Mouse (Mus musculus) kidney, embryonic 14.5 days (tissue): Measurements from ENCODE around the gene Zfp688. TPM values are rescaled to one million over a fixed set of nuclear protein-coding genes. Genes with fewer than 3 reads are reported as not detected.
"Not testable (repeated sequence)": the region's sequence is repeated elsewhere in the genome, so short reads cannot be mapped to it uniquely, and the experiment has no call there.

ENCODE experiments used
- ATAC-seq: fragments of 200-750 bp; cut with Nextera tagmentation; 2 replicates; pipeline ENCODE4 v1.8.0; 2017; ENCODE audit warnings: moderate number of reproducible peaks, mild to moderate bottlenecking, moderate TSS enrichment, moderate library complexity; ENCODE audit not compliant: low FRiP score, low TSS enrichment
- H3K27ac ChIP-seq: fragments of 300-500 bp; sonication (generic); 2 replicates; pipeline ENCODE4 v1.5.1; 2014; ENCODE audit warnings: low read depth, mild to moderate bottlenecking, low read length, moderate library complexity, mixed read lengths
- H3K27me3 ChIP-seq: fragments of 300-500 bp; sonication (generic); 2 replicates; pipeline ENCODE4 v1.6.1; 2014; ENCODE audit warnings: mild to moderate bottlenecking, low read length; ENCODE audit not compliant: control insufficient read depth, insufficient read depth
- H3K36me3 ChIP-seq: fragments of 300-500 bp; sonication (generic); 2 replicates; pipeline ENCODE4 v1.6.1; 2014; ENCODE audit warnings: low read length, mixed read lengths; ENCODE audit not compliant: control insufficient read depth, insufficient read depth
- H3K4me1 ChIP-seq: fragments of 300-500 bp; sonication (generic); 2 replicates; pipeline ENCODE4 v1.6.1; 2014; ENCODE audit warnings: low read length, mixed read lengths; ENCODE audit not compliant: control insufficient read depth, insufficient read depth
- H3K4me2 ChIP-seq: fragments of 300-500 bp; sonication (generic); replicated peaks from 2 replicates; pipeline ENCODE4 v1.6.1; 2014; ENCODE audit warnings: low read depth, mild to moderate bottlenecking, low read length
- H3K4me3 ChIP-seq: fragments of 300-500 bp; sonication (generic); 2 replicates; pipeline ENCODE4 v1.5.1; 2014; ENCODE audit warnings: mild to moderate bottlenecking, low read length
- H3K9ac ChIP-seq: fragments of 300-500 bp; sonication (generic); 2 replicates; pipeline ENCODE4 v1.6.1; 2014; ENCODE audit warnings: low read depth, mild to moderate bottlenecking, low read length, moderate library complexity
- H3K9me3 ChIP-seq: fragments of 300-500 bp; sonication (generic); 2 replicates; pipeline ENCODE4 v1.6.1; 2016; ENCODE audit warnings: low read length; ENCODE audit not compliant: control insufficient read depth
- whole genome bisulfite sequencing: fragments of 180-500 bp; shearing (Covaris S2); extraction: QIAGEN DNeasy Blood & Tissue Kit; methylation state at CpG from one replicate; pipeline ENCODE4 v1.1.7; 2014; 5-methylcytosine and 5-hydroxymethylcytosine counted together
- polyA plus RNA-seq: library from polyadenylated mRNA; unstranded; fragments of >200 nt; fragmentation: Nextera tagmentation; extraction: Ambion mirVana; gene quantifications from 2 replicates; pipeline ENCODE4 v1.2.1, GENCODE M21; 2014

Zfp688 gene
- 26.8 and 27.6 TPM in 2 replicates for polyA plus RNA-seq

DNA sequence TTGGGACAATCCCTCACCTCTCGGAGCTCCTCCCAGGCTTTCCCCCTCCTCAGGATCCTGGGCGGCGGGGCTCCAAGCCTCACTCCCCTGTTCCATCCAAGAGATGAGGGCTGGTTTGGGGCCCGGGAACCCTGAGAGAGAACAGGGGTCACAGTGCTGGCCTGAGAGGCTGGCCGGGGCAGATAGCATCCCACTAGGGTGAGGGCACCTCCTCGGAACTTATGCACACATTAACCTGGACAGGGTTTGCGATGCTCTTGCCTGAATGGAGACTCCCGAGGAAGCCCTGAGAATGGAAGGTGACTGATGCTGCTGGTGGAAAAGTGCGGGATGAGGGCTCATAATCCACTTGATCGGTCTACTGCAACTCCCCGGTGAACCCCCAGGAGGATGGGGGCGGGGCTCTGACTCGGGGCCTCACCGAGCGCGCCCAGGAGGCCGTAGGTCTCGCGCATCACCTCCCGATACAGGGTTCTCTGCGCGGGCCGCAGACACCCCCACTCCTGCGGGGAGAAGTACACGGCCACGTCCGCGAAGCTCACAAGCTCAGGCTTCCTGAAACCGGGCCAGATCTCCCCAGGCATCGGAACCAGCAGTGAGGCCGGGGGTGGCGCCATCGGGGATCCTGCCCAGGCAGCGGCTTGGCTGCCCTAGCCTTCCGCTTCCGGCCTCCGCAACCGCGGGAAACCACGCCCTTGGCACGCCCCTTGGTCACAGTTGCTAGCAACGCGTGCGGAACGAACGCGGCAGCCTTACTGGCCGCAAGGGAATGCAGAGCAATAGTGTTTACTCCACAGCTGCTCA lies at the start of gene Zfp688:
Zfp688 (minus strand) TSS at position 681 of the 804 bp plus-strand sequence.
- peak within 1 kb of the TSS; percentile 82 for H3K4me3 ChIP-seq
- peaks cover 8% of the 10 kb centered on the region; the same call in 1 of the 2 replicates for H3K4me1 ChIP-seq
- H3K4me2 ChIP-seq = peak within 1 kb of the TSS; percentile 74
- ATAC-seq = peak; percentile 95
- H3K36me3 ChIP-seq = peaks cover 9% of the 10 kb centered on the region; the same call in 1 of the 2 replicates
- H3K9me3 ChIP-seq = no peaks in the 10 kb centered on the region
- H3K9ac ChIP-seq = peak within 1 kb of the TSS; percentile 87
- peak within 1 kb of the TSS; percentile 12; the same call in 1 of the 2 replicates for H3K27ac ChIP-seq
- 2% methylated on average over 48 of the region's 48 CpGs for WGBS
- H3K27me3 ChIP-seq = peaks cover 9% of the 10 kb centered on the region; the same call in 1 of the 2 replicates

DNA sequence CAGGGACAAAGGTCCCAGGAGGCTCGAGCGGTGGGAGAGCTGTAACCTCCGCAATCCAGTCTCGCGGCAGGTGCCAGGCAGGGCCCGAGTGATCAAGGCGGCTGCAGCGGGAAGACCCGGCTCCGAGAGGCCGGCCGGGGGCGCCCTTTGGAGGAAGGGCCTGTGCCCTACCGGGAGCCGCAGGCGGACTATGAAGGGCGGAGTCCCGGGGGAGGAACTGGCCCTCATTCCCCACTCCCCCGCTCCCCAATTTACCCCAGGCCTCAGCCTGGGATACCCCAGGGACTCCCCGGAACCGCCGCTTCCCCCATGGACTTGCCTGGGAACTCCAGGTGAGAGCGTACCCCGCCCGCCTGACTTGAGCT lies 49.8 kb upstream of the Zfp688 start:
- H3K27ac ChIP-seq = peak overlapping the region; percentile 99
- H3K4me2 ChIP-seq = peak overlapping the region; percentile 83
- H3K27me3 ChIP-seq = no peaks in the 10 kb centered on the region
- peak; percentile 50 for ATAC-seq
- 1% methylated on average over 21 of the region's 25 CpGs for WGBS
- H3K9me3 ChIP-seq = no peaks in the 10 kb centered on the region
- H3K36me3 ChIP-seq = peaks cover 41% of the 10 kb centered on the region
- peak overlapping the region; percentile 90 for H3K4me3 ChIP-seq
- H3K9ac ChIP-seq = peak overlapping the region; percentile 91
- peaks cover 10% of the 10 kb centered on the region for H3K4me1 ChIP-seq

DNA sequence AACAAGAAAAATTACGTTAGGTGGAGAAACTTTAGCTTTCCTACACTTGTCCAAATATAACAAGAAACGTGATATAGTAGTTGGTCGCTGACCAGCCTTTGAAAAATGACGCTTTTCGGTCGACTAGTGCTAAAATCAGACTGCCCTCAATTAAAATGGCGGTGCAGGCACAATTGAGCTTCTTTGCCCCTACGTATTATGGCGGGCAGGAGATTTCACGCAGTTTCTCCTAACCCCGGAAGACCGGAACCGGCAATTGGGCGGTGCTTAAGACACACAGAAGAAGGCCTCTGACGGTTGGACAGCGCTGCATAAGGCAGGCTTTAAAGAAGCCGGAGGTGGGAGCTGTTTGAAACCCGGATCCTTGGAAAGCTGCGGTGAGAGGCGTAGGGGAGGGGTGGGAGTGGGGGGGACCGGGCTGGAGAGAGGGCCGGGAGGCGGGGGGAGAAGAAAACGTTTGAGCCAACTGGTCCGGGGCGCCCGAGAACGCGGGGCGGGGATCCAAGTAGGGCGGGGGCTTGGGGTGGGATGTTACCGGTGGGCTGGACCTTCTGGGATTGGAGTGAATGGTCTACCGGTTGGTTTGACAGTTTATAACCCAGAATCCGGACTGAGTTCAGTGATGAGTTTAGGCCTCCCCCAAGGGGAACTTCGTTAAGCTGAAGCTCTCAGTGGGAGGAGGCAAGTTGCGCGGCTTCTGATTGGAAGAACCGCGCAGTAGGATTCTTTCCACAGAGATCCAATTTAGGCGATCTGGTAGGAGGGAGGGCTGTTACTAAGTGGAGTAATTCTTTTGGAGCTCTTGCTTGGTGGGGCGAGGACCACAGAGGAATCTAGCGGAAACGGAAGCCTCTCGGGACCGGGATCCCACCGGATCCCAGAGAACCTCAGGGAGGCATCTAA lies 49.1 kb upstream of the Zfp688 start:
- whole genome bisulfite sequencing = 1% methylated on average over 46 of the region's 46 CpGs
- H3K27ac ChIP-seq = peak overlapping the region; percentile 99
- H3K9me3 ChIP-seq = no peaks in the 10 kb centered on the region
- H3K36me3 ChIP-seq = peaks cover 36% of the 10 kb centered on the region
- peaks cover 10% of the 10 kb centered on the region for H3K4me1 ChIP-seq
- H3K4me2 ChIP-seq = peak overlapping the region; percentile 83
- no peaks in the 10 kb centered on the region for H3K27me3 ChIP-seq
- H3K9ac ChIP-seq = peak overlapping the region; percentile 91
- peak; percentile 94 for ATAC-seq
- peak overlapping the region; percentile 90 for H3K4me3 ChIP-seq

DNA sequence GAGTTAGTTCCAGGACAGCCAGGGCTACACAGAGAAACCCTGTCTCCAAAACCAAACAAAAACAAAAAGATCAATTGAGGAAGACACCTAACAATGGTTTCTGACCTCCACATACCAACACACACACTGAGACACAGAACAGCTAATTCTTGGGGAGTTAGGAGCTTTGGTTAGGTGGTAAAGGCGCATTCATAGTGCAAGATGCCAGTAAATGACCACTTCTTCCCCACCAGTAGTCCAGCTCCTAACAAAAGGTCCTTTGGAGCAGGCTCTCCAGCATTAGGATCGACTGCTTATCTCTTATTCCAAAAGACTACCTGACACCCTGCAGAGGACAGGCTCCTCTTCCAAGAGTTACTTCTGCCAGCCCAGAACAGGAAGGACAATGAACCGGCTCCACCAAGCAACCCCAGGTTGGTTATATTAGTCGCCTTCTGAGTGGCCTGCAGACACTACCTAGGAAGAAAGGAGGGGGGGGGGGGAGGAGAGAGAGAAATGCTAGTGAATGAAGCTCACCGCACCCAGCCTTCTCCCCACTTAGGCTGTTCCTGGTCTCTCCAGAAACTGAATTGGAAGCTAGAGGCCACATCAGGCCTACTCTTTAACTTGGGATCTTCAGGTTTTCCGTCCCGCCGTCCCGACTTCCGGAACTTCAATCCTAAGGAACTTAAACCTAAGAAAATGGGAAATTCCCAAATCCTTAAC lies 48.3 kb upstream of the Zfp688 start:
- Histone ChIP-seq H3K4me2 (peak overlapping the region; percentile 83), H3K9ac (peak overlapping the region; percentile 91), H3K36me3 (peaks cover 29% of the 10 kb centered on the region), H3K27ac (peak overlapping the region; percentile 99), H3K4me3 (peak overlapping the region; percentile 90), H3K4me1 (peaks cover 10% of the 10 kb centered on the region), H3K27me3 (no peaks in the 10 kb centered on the region), H3K9me3 (no peaks in the 10 kb centered on the region)
- WGBS = 9% methylated on average over 10 of the region's 10 CpGs
- ATAC-seq = no peak

DNA sequence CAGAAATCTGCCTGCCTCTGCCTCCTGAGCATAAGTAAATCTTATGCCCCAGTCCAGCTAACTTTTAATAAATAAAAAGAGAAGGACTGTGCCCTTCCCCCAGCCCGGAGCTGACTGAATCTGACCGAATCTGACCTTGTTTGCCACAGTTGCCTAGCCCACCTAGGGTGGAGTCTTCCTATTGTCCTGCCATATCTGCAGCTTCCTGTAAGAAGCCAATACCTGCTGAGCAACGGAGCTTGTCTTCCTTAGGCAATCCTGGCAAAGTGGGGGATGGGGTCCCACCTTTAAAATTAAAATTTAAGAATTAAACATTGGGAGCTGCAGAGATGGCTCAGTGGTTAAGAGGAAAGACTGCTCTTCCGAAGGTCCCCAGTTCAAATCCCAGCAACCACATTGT lies 44.7 kb upstream of the Zfp688 start:
- peaks cover 17% of the 10 kb centered on the region; the same call in 1 of the 2 replicates for H3K36me3 ChIP-seq

DNA sequence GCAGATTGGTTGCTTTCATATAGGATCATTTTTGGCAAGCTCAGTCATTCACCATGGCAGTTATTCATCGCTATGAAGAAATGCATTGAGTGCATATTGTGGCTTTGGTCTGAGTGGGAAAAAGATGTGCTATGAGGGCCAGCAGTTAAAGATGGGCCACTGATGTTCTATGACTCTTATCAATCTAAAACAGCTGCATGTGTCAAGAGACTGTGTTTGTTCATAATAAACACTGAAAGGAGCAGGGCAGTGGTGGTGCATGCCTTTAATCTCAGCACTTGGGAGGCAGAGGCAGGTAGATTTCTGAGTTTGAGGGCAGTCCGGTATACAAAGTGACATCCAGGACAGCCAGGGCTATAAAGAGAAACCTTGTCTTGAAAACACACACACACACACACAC lies 43.8 kb upstream of the Zfp688 start:
- H3K27ac ChIP-seq, H3K4me3 ChIP-seq, H3K4me1 ChIP-seq, ATAC-seq, H3K9me3 ChIP-seq, H3K9ac ChIP-seq, H3K4me2 ChIP-seq, H3K27me3 ChIP-seq: not testable (repeated sequence)
- 94% methylated on average over 2 of the region's 2 CpGs for WGBS
- H3K36me3 ChIP-seq = peaks cover 21% of the 10 kb centered on the region; the same call in 1 of the 2 replicates

More for the DNA sequence above, 44.7 kb upstream of the Zfp688 start:
- Histone ChIP-seq H3K4me1 (no peaks in the 10 kb centered on the region), H3K9me3 (no peaks in the 10 kb centered on the region), H3K27me3 (no peaks in the 10 kb centered on the region), H3K27ac (no peak overlapping the region), H3K4me2 (no peak overlapping the region), H3K4me3 (no peak overlapping the region), H3K9ac (no peak overlapping the region)
- 95% methylated on average over 4 of the region's 4 CpGs for WGBS
- no peak for ATAC-seq

DNA sequence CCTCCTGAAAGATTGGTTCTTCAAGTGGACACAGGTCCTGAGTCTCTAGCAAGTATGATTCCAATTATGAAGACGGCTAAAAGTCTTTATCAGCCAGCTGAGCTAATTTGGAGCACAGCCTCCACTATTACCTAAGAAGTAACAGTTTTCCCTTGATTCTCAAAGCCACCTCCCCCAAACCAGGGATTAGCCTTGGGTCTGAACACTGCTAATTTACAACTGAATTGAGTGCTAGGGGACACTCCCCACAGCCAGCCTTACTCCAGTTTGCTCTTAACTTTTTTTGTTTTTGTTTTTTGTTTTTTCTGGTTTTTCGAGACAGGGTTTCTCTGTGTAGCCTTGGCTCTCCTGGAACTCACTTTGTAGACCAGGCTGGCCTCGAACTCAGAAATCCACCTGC lies 43.3 kb upstream of the Zfp688 start:
- Histone ChIP-seq H3K4me1 (no peaks in the 10 kb centered on the region), H3K36me3 (peaks cover 26% of the 10 kb centered on the region)

GRCm38 (mm10) chr7:127459311-127459710 lies 37.4 kb upstream of the Zfp688 start, which contains the start of gene Prr14:
TSS of gene Prr14 (plus strand) at chr7:127459611.
- H3K4me2 ChIP-seq, H3K27me3 ChIP-seq, H3K4me3 ChIP-seq, ATAC-seq, H3K4me1 ChIP-seq, H3K9me3 ChIP-seq, H3K9ac ChIP-seq, H3K27ac ChIP-seq: not testable (repeated sequence)
- WGBS = 98% methylated on average over 7 of the region's 8 CpGs
- H3K36me3 ChIP-seq = peaks cover 42% of the 10 kb centered on the region

More for the DNA sequence above, 43.3 kb upstream of the Zfp688 start:
- Histone ChIP-seq H3K4me2 (no peak overlapping the region), H3K4me3 (no peak overlapping the region), H3K27me3 (no peaks in the 10 kb centered on the region), H3K9me3 (no peaks in the 10 kb centered on the region), H3K27ac (no peak overlapping the region), H3K9ac (no peak overlapping the region)
- WGBS = 91% methylated on average over 3 of the region's 3 CpGs
- ATAC-seq = no peak
